Mouse (Mus musculus) limb, embryonic 12.5 days (tissue): ENCODE measurements at regions not wholly inside any gene's neighbourhood (a gene's known extent, or its start where the extent isn't known, plus 50 kb on each side); places are given as distances from the start of the nearest gene placed in this dataset.

ENCODE experiments used
- ATAC-seq: fragments of 200-750 bp; cut with Nextera tagmentation; 2 replicates; pipeline ENCODE4 v1.8.0; 2017; ENCODE audit warnings: low read depth, moderate TSS enrichment; ENCODE audit not compliant: insufficient number of reproducible peaks, insufficient read depth, low FRiP score, low TSS enrichment
- H3K27ac ChIP-seq: fragments of 300-500 bp; sonication (generic); 2 replicates; pipeline ENCODE4 v1.5.1; 2016; ENCODE audit warnings: mild to moderate bottlenecking, moderate library complexity
- H3K27me3 ChIP-seq: fragments of 300-500 bp; sonication (generic); 2 replicates; pipeline ENCODE4 v1.6.1; 2016; ENCODE audit warnings: mild to moderate bottlenecking, moderate library complexity
- H3K36me3 ChIP-seq: fragments of 300-500 bp; sonication (generic); 2 replicates; pipeline ENCODE4 v1.6.1; 2016; ENCODE audit warnings: mild to moderate bottlenecking, moderate library complexity
- H3K4me1 ChIP-seq: fragments of 300-500 bp; sonication (generic); replicated peaks from 2 replicates; pipeline ENCODE4 v1.6.1; 2016
- H3K4me2 ChIP-seq: fragments of 300-500 bp; sonication (generic); 2 replicates; pipeline ENCODE4 v1.6.1; 2016; ENCODE audit warnings: mild to moderate bottlenecking, moderate library complexity
- H3K4me3 ChIP-seq: fragments of 300-500 bp; sonication (generic); replicated peaks from 2 replicates; pipeline ENCODE4 v1.5.1; 2016; ENCODE audit warnings: mild to moderate bottlenecking
- H3K9ac ChIP-seq: fragments of 300-500 bp; sonication (generic); replicated peaks from 2 replicates; pipeline ENCODE4 v1.6.1; 2016; ENCODE audit warnings: mild to moderate bottlenecking, moderate library complexity
- H3K9me3 ChIP-seq: fragments of 300-500 bp; sonication (generic); 2 replicates; pipeline ENCODE4 v1.6.1; 2016; ENCODE audit warnings: mild to moderate bottlenecking, moderate library complexity
- WGBS: fragments of 180-500 bp; shearing (Covaris S2); methylation state at CpG from one replicate; pipeline ENCODE4 v1.1.7; 2016; 5-methylcytosine and 5-hydroxymethylcytosine counted together

DNA sequence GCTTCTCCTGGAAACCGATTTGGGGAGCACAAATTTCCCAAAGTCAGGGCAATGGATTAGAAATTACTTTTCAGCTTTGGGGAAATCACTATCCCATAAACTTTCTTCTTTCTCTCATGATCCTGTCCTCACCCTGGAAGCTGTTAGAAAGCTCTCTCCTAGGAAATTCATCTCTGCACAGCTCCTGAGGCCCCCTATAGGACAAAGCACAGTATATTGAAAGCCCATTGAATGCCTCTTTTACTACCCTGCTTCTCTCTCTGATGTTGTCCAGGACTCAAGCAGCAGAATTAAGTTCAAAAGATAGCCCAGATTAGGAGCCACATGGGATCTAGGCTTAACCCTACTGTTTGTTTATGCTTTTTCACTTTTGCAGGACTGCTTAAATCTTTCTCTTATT is 139.3 kb upstream of the Rnf219 start:
- no peak for ATAC-seq
- Histone ChIP-seq H3K27me3 (no peaks in the 10 kb centered on the region), H3K9me3 (no peaks in the 10 kb centered on the region), H3K4me2 (no peak overlapping the region), H3K36me3 (no peaks in the 10 kb centered on the region), H3K9ac (no peak overlapping the region), H3K4me1 (no peaks in the 10 kb centered on the region), H3K4me3 (no peak overlapping the region), H3K27ac (no peak overlapping the region)
- 51% methylated on average over 1 of the region's 1 CpGs for WGBS

GRCm38 (mm10) chr14:104658751-104659150 is 136.3 kb upstream of the Rnf219 start:
- no peak for ATAC-seq
- no peak overlapping the region for H3K27ac ChIP-seq
- H3K9ac ChIP-seq = no peak overlapping the region
- no peaks in the 10 kb centered on the region for H3K36me3 ChIP-seq
- H3K9me3 ChIP-seq = no peaks in the 10 kb centered on the region
- H3K4me1 ChIP-seq = no peaks in the 10 kb centered on the region
- H3K4me3 ChIP-seq = no peak overlapping the region
- H3K27me3 ChIP-seq = no peaks in the 10 kb centered on the region
- no peak overlapping the region for H3K4me2 ChIP-seq
- WGBS = 87% methylated on average over 1 of the region's 1 CpGs

- no peak overlapping the region for H3K9ac ChIP-seq
- H3K4me3 ChIP-seq = no peak overlapping the region
- H3K9me3 ChIP-seq = no peaks in the 10 kb centered on the region
- no peak overlapping the region for H3K27ac ChIP-seq
- ATAC-seq = no peak
- no peaks in the 10 kb centered on the region; the same call in 1 of the 2 replicates for H3K27me3 ChIP-seq
- no peaks in the 10 kb centered on the region for H3K36me3 ChIP-seq
- WGBS = 72% methylated on average over 5 of the region's 5 CpGs
- 0 out of 2 replicates have a peak, but pooled peaks cover 3% of the 10 kb centered on the region for H3K4me1 ChIP-seq
- H3K4me2 ChIP-seq = no peak overlapping the region
Measured at GRCm38 (mm10) chr14:104649980-104650379, 127.5 kb upstream of the Rnf219 start.

DNA sequence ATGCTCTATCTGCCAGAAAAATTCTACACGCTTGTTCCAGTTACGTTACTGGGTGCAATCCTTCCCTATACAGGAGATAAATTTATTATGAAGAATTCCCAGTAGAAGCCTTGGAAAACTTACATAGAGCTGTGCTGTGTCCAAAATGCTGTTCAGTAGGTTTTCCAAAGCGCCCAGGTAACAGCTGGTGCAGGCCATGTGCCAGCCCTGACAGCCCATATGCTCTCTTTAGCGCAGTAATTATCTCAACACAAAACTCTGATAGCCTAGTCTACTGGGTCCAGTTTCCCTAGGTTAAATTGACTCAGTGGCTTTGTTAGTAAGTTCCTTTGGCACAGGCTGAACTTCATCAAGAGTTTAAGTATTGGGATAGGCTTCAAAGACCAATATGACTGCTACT is 122.2 kb upstream of the Rnf219 start:
- WGBS = 87% methylated on average over 4 of the region's 4 CpGs
- no peak for ATAC-seq
- H3K36me3 ChIP-seq = no peaks in the 10 kb centered on the region
- 0 out of 2 replicates have a peak, but pooled peaks cover 8% of the 10 kb centered on the region for H3K4me1 ChIP-seq
- no peak overlapping the region for H3K4me2 ChIP-seq
- H3K9me3 ChIP-seq = no peaks in the 10 kb centered on the region
- H3K27ac ChIP-seq = no peak overlapping the region
- no peak overlapping the region for H3K9ac ChIP-seq
- no peak overlapping the region for H3K4me3 ChIP-seq
- no peaks in the 10 kb centered on the region for H3K27me3 ChIP-seq

- Histone ChIP-seq H3K27me3 (no peaks in the 10 kb centered on the region), H3K4me2 (no peak overlapping the region), H3K9me3 (no peaks in the 10 kb centered on the region), H3K4me3 (no peak overlapping the region), H3K27ac (no peak overlapping the region), H3K36me3 (no peaks in the 10 kb centered on the region), H3K9ac (no peak overlapping the region), H3K4me1 (0 out of 2 replicates have a peak, but pooled peaks cover 5% of the 10 kb centered on the region)
- no peak for ATAC-seq
- 66% methylated on average over 6 of the region's 6 CpGs for WGBS
Measured at GRCm38 (mm10) chr14:104642783-104643182, 120.3 kb upstream of the Rnf219 start.

GRCm38 (mm10) chr14:104639300-104639699 is 116.9 kb upstream of the Rnf219 start:
- Histone ChIP-seq H3K4me3 (no peak overlapping the region), H3K27me3 (no peaks in the 10 kb centered on the region)

DNA sequence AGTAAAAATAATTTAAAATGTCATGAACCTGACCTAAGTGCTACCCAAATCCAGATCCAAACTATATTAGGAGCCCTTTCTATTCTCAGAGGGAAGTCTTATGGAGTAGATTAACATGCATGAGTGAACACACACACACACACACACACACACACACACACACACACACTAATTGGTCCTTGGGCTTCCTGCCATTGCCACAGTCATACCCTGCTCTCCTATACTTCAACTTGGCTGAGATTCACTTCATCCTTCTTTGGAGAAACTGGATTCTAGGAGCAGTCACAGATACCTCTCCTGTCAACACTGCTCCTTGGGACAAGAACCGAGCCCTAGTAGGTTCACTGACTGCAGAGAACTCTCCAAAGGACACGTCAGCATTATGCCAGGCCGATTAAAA is 89.0 kb upstream of the Rnf219 start:
- Histone ChIP-seq H3K27ac (no peak overlapping the region), H3K9ac (no peak overlapping the region), H3K4me2 (no peak overlapping the region), H3K27me3 (no peaks in the 10 kb centered on the region), H3K9me3 (no peaks in the 10 kb centered on the region), H3K36me3 (no peaks in the 10 kb centered on the region), H3K4me1 (no peaks in the 10 kb centered on the region), H3K4me3 (no peak overlapping the region)
- 88% methylated on average over 3 of the region's 3 CpGs for WGBS
- ATAC-seq = no peak

More at GRCm38 (mm10) chr14:104639300-104639699, 116.9 kb upstream of the Rnf219 start:
- Histone ChIP-seq H3K27ac (no peak overlapping the region), H3K4me1 (0 out of 2 replicates have a peak, but pooled peaks cover 5% of the 10 kb centered on the region), H3K4me2 (no peak overlapping the region), H3K9ac (no peak overlapping the region), H3K36me3 (no peaks in the 10 kb centered on the region), H3K9me3 (no peaks in the 10 kb centered on the region)
- no peak for ATAC-seq
- 40% methylated on average over 7 of the region's 7 CpGs for WGBS

- Histone ChIP-seq H3K9me3 (no peaks in the 10 kb centered on the region), H3K4me1 (no peaks in the 10 kb centered on the region), H3K4me3 (no peak overlapping the region), H3K36me3 (no peaks in the 10 kb centered on the region), H3K9ac (no peak overlapping the region), H3K27me3 (no peaks in the 10 kb centered on the region), H3K27ac (no peak overlapping the region), H3K4me2 (no peak overlapping the region)
- no peak for ATAC-seq
- 64% methylated on average over 4 of the region's 4 CpGs for WGBS
Measured at GRCm38 (mm10) chr14:104610378-104610777, 87.9 kb upstream of the Rnf219 start.

DNA sequence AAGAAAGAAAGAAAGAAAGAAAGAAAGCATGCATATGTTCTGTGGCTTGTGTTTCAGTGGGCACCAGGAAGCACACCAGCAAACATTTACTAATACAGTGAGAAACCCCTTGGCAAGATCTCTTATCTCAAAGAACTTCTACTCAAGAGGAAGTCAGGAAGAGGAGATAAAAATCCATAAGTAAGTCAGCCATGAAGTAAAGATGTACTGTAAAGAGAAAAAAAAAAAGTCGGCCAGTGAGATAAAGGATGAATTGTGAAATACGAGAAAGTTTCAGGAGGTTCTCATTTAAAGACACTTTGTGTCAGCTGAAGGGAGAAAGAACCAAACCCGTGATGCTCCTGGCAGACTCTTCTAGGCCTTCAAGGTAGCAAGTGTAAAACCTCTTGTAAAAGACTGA is 72.4 kb upstream of the Rnf219 start:
- Histone ChIP-seq H3K27ac (no peak overlapping the region), H3K4me2 (no peak overlapping the region), H3K36me3 (no peaks in the 10 kb centered on the region), H3K4me3 (no peak overlapping the region), H3K9ac (no peak overlapping the region), H3K9me3 (no peaks in the 10 kb centered on the region), H3K27me3 (no peaks in the 10 kb centered on the region), H3K4me1 (no peaks in the 10 kb centered on the region)
- ATAC-seq = no peak
- 82% methylated on average over 3 of the region's 3 CpGs for WGBS
